Mouse (Mus musculus) kidney, adult 2 months (tissue): ENCODE data around the gene 1110008L16Rik.

Experiments used
- CTCF ChIP-seq: fragments of 200-500 bp; conservative IDR thresholded peaks from 2 replicates; pipeline ENCODE4 v1.5.1; 2011; ENCODE audit warnings: low read depth, mild to moderate bottlenecking, control low read depth, low read length, moderate library complexity, mixed read lengths; ENCODE audit not compliant: insufficient read depth, insufficient read length
- POLR2A ChIP-seq: fragments of 200-500 bp; IDR thresholded peaks from one replicate; pipeline ENCODE4 v1.6.1; 2011; ENCODE audit warnings: low read depth, low read length, control low read depth

DNA sequence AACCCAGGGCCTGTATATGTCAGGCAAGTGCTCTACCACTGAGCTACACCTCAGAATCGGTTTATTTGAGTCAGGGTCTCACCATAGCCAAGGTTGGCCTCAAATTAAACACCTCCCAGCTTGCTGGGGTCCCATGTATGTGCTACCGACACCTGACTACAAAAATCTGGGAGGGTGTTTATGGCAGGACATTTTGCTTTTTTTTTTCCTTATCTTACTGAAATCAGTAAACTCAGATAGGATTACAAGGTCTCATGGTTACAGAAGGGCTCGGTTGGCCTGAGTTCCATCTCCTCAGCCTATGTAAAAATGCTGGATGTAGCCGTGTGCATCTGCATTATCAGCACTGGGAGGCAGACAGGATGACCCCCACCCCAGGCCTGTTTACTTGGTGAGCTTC lies 29.4 kb downstream of the 1110008L16Rik start:
- no peak for TF ChIP-seq POLR2A
- TF ChIP-seq CTCF = no peak
